Mouse (Mus musculus): Measurements from ENCODE around the gene Trim41.
"Not testable (repeated sequence)": the region's sequence is repeated elsewhere in the genome, so short reads cannot be mapped to it uniquely, and the experiment has no call there.

Gene Trim41

GRCm38 (mm10) chr11:48816800-48817665 lies at the start of gene Trim41:
TSS of gene Trim41 (minus strand) at chr11:48817353.
- no peaks in the 10 kb centered on the region for H3K27me3 ChIP-seq (ENCODE audit: control insufficient read depth, insufficient read depth, low read length, poor library complexity, severe bottlenecking)
- peak; percentile 99 for DNase-seq (ENCODE audit: low read depth, low spot score)
- H3K36me3 ChIP-seq (ENCODE audit: control insufficient read depth, insufficient read depth, low read length, poor library complexity, severe bottlenecking), result peaks cover 1% of the 10 kb centered on the region; the same call in 1 of the 2 replicates

- Histone ChIP-seq H3K27me3 (ENCODE audit: control insufficient read depth, insufficient read depth, low read length, poor library complexity, severe bottlenecking) (no peaks in the 10 kb centered on the region), H3K36me3 (ENCODE audit: control insufficient read depth, insufficient read depth, low read length, poor library complexity, severe bottlenecking) (peaks cover 6% of the 10 kb centered on the region; the same call in 1 of the 2 replicates)
- DNase-seq (ENCODE audit: low read depth, low spot score), result no peak
Observed at GRCm38 (mm10) chr11:48866481-48866880, 49.3 kb upstream of the Trim41 start.

GRCm38 (mm10) chr11:48863808-48864207 lies 46.7 kb upstream of the Trim41 start:
- peaks cover 6% of the 10 kb centered on the region; the same call in 1 of the 2 replicates for H3K36me3 ChIP-seq (ENCODE audit: control insufficient read depth, insufficient read depth, low read length, poor library complexity, severe bottlenecking)
- no peaks in the 10 kb centered on the region for H3K27me3 ChIP-seq (ENCODE audit: control insufficient read depth, insufficient read depth, low read length, poor library complexity, severe bottlenecking)
- no peak for DNase-seq (ENCODE audit: low read depth, low spot score)

GRCm38 (mm10) chr11:48862784-48863319 lies 45.7 kb upstream of the Trim41 start:
- Histone ChIP-seq H3K36me3 (ENCODE audit: control insufficient read depth, insufficient read depth, low read length, poor library complexity, severe bottlenecking) (peaks cover 6% of the 10 kb centered on the region; the same call in 1 of the 2 replicates), H3K27me3 (ENCODE audit: control insufficient read depth, insufficient read depth, low read length, poor library complexity, severe bottlenecking) (no peaks in the 10 kb centered on the region)
- no peak for DNase-seq (ENCODE audit: low read depth, low spot score)

- Histone ChIP-seq H3K36me3 (ENCODE audit: control insufficient read depth, insufficient read depth, low read length, poor library complexity, severe bottlenecking) (no peaks in the 10 kb centered on the region), H3K27me3 (ENCODE audit: control insufficient read depth, insufficient read depth, low read length, poor library complexity, severe bottlenecking) (no peaks in the 10 kb centered on the region)
- peak; percentile 91 for DNase-seq (ENCODE audit: low read depth, low spot score)
Observed at GRCm38 (mm10) chr11:48859014-48859413, 41.9 kb upstream of the Trim41 start.

GRCm38 (mm10) chr11:48853474-48854180 lies 36.5 kb upstream of the Trim41 start:
- DNase-seq (ENCODE audit: low read depth, low spot score), result peak; percentile 93
- H3K27me3 ChIP-seq (ENCODE audit: control insufficient read depth, insufficient read depth, low read length, poor library complexity, severe bottlenecking), result no peaks in the 10 kb centered on the region
- peaks cover 8% of the 10 kb centered on the region; the same call in 1 of the 2 replicates for H3K36me3 ChIP-seq (ENCODE audit: control insufficient read depth, insufficient read depth, low read length, poor library complexity, severe bottlenecking)

GRCm38 (mm10) chr11:48852624-48853473 lies 35.7 kb upstream of the Trim41 start:
- Histone ChIP-seq H3K27me3 (ENCODE audit: control insufficient read depth, insufficient read depth, low read length, poor library complexity, severe bottlenecking) (no peaks in the 10 kb centered on the region), H3K36me3 (ENCODE audit: control insufficient read depth, insufficient read depth, low read length, poor library complexity, severe bottlenecking) (peaks cover 10% of the 10 kb centered on the region; the same call in 1 of the 2 replicates)
- DNase-seq (ENCODE audit: low read depth, low spot score), result no peak

GRCm38 (mm10) chr11:48852190-48852589 lies 35.0 kb upstream of the Trim41 start:
- no peaks in the 10 kb centered on the region for H3K27me3 ChIP-seq (ENCODE audit: control insufficient read depth, insufficient read depth, low read length, poor library complexity, severe bottlenecking)
- peaks cover 11% of the 10 kb centered on the region; the same call in 1 of the 2 replicates for H3K36me3 ChIP-seq (ENCODE audit: control insufficient read depth, insufficient read depth, low read length, poor library complexity, severe bottlenecking)
- DNase-seq (ENCODE audit: low read depth, low spot score), result no peak

- peak; percentile 64 for DNase-seq (ENCODE audit: low read depth, low spot score)
- peaks cover 13% of the 10 kb centered on the region; the same call in 1 of the 2 replicates for H3K36me3 ChIP-seq (ENCODE audit: control insufficient read depth, insufficient read depth, low read length, poor library complexity, severe bottlenecking)
- H3K27me3 ChIP-seq (ENCODE audit: control insufficient read depth, insufficient read depth, low read length, poor library complexity, severe bottlenecking), result no peaks in the 10 kb centered on the region
Observed at GRCm38 (mm10) chr11:48851270-48851995, 34.3 kb upstream of the Trim41 start.

- no peaks in the 10 kb centered on the region for H3K27me3 ChIP-seq (ENCODE audit: control insufficient read depth, insufficient read depth, low read length, poor library complexity, severe bottlenecking)
- no peak for DNase-seq (ENCODE audit: low read depth, low spot score)
- H3K36me3 ChIP-seq (ENCODE audit: control insufficient read depth, insufficient read depth, low read length, poor library complexity, severe bottlenecking), result peaks cover 14% of the 10 kb centered on the region; the same call in 1 of the 2 replicates
Observed at GRCm38 (mm10) chr11:48850240-48850639, 33.1 kb upstream of the Trim41 start.

GRCm38 (mm10) chr11:48846881-48847280 lies 29.7 kb upstream of the Trim41 start:
- no peaks in the 10 kb centered on the region for H3K27me3 ChIP-seq (ENCODE audit: control insufficient read depth, insufficient read depth, low read length, poor library complexity, severe bottlenecking)
- peaks cover 14% of the 10 kb centered on the region; the same call in 1 of the 2 replicates for H3K36me3 ChIP-seq (ENCODE audit: control insufficient read depth, insufficient read depth, low read length, poor library complexity, severe bottlenecking)
- DNase-seq (ENCODE audit: low read depth, low spot score), result no peak

GRCm38 (mm10) chr11:48846362-48846761 lies 29.2 kb upstream of the Trim41 start:
- DNase-seq (ENCODE audit: low read depth, low spot score), result peak; percentile 23
- H3K27me3 ChIP-seq (ENCODE audit: control insufficient read depth, insufficient read depth, low read length, poor library complexity, severe bottlenecking), result not testable (repeated sequence)
- peaks cover 14% of the 10 kb centered on the region; the same call in 1 of the 2 replicates for H3K36me3 ChIP-seq (ENCODE audit: control insufficient read depth, insufficient read depth, low read length, poor library complexity, severe bottlenecking)

GRCm38 (mm10) chr11:48845244-48845815 lies 28.2 kb upstream of the Trim41 start:
- Histone ChIP-seq H3K36me3 (ENCODE audit: control insufficient read depth, insufficient read depth, low read length, poor library complexity, severe bottlenecking) (peaks cover 16% of the 10 kb centered on the region; the same call in 1 of the 2 replicates), H3K27me3 (ENCODE audit: control insufficient read depth, insufficient read depth, low read length, poor library complexity, severe bottlenecking) (no peaks in the 10 kb centered on the region)
- peak; percentile 46 for DNase-seq (ENCODE audit: low read depth, low spot score)
